Mouse (Mus musculus) stomach, embryonic 14.5 days (tissue): ENCODE measurements around the gene Stpg3. TPM values are rescaled to one million over a fixed set of nuclear protein-coding genes. Genes with fewer than 3 reads are reported as not detected.

Experiments used
- ATAC-seq: fragments of 200-750 bp; cut with Nextera tagmentation; 2 replicates; pipeline ENCODE4 v1.8.0; 2017; ENCODE audit warnings: low read depth, moderate TSS enrichment; ENCODE audit not compliant: insufficient number of reproducible peaks, insufficient read depth, low FRiP score
- H3K27ac ChIP-seq: fragments of 300-500 bp; sonication (generic); 2 replicates; pipeline ENCODE4 v1.5.1; 2014; ENCODE audit warnings: mild to moderate bottlenecking, low read length, moderate library complexity, mixed read lengths
- H3K27me3 ChIP-seq: fragments of 300-500 bp; sonication (generic); 2 replicates; pipeline ENCODE4 v1.6.1; 2014; ENCODE audit warnings: low read length, control low read depth, mixed read lengths; ENCODE audit not compliant: control insufficient read depth, insufficient read depth
- H3K36me3 ChIP-seq: fragments of 300-500 bp; sonication (generic); 2 replicates; pipeline ENCODE4 v1.6.1; 2014; ENCODE audit warnings: mild to moderate bottlenecking, control low read depth, low read length, moderate library complexity, mixed read lengths; ENCODE audit not compliant: control insufficient read depth, insufficient read depth
- H3K4me1 ChIP-seq: fragments of 300-500 bp; sonication (generic); 2 replicates; pipeline ENCODE4 v1.6.1; 2014; ENCODE audit warnings: low read length, control low read depth, mixed read lengths; ENCODE audit not compliant: control insufficient read depth, insufficient read depth
- H3K4me2 ChIP-seq: fragments of 300-500 bp; sonication (generic); replicated peaks from 2 replicates; pipeline ENCODE4 v1.6.1; 2014; ENCODE audit warnings: low read depth, low read length, control low read depth
- H3K4me3 ChIP-seq: fragments of 300-500 bp; sonication (generic); 2 replicates; pipeline ENCODE4 v1.5.1; 2014; ENCODE audit warnings: low read depth, low read length, control low read depth
- H3K9ac ChIP-seq: fragments of 300-500 bp; sonication (generic); replicated peaks from 2 replicates; pipeline ENCODE4 v1.6.1; 2014; ENCODE audit warnings: low read depth, mild to moderate bottlenecking, control low read depth, low read length, moderate library complexity, mixed read lengths
- H3K9me3 ChIP-seq: fragments of 300-500 bp; sonication (generic); 2 replicates; pipeline ENCODE4 v1.6.1; 2016; ENCODE audit warnings: low read depth, low read length, control low read depth; ENCODE audit not compliant: control insufficient read depth
- WGBS: fragments of 180-500 bp; shearing (Covaris S2); extraction: QIAGEN DNeasy Blood & Tissue Kit; methylation state at CpG from one replicate; pipeline ENCODE4 v1.1.7; 2014; 5-methylcytosine and 5-hydroxymethylcytosine counted together
- polyA plus RNA-seq: library from polyadenylated mRNA; unstranded; fragments of >200 nt; fragmentation: Nextera tagmentation; extraction: Ambion mirVana; gene quantifications from 2 replicates; pipeline ENCODE4 v1.2.1, GENCODE M21; 2014

Stpg3 gene
- polyA plus RNA-seq, 1 experiment from 2014 or later: not detected

DNA sequence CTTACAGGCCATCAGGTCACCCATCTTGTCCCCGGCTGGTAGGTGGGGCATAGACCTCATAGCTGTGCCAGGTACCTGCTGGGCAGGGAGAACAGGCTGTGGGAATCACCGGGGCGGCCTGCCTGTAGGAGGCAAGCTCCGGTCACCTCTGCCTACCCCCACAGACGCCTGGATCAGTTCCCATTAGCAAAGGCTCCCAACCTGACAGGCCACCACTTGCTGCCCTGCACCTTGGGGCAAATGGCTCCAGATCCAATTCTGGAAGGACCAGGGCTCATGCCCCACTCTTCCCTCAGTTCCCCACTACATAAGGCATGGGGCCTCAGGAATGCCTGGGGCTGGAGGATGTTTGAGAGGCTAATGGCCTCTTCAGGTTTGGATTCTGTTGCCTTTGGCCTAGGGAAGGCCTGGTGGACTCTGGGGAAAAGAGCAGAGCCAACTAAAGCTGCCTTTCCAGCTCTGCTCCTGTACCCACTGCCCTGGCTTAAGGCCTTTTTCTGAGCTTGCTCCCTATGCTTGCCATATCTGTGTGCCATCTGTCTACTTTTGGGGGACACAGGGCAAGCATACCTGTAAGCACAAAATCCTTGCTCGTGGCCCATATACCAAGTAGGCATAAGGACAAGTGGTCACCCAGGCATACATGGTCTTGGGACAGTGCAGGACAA, 43.2 kb downstream of the Stpg3 start:
- Histone ChIP-seq H3K9me3 (no peaks in the 10 kb centered on the region), H3K27ac (no peak overlapping the region), H3K4me2 (no peak overlapping the region), H3K4me1 (peaks cover 19% of the 10 kb centered on the region), H3K4me3 (no peak overlapping the region), H3K27me3 (no peaks in the 10 kb centered on the region), H3K9ac (no peak overlapping the region), H3K36me3 (no peaks in the 10 kb centered on the region)
- WGBS: 84% methylated on average over 6 of the region's 6 CpGs
- no peak for ATAC-seq

- Histone ChIP-seq H3K36me3 (no peaks in the 10 kb centered on the region), H3K4me3 (no peak overlapping the region), H3K27me3 (no peaks in the 10 kb centered on the region), H3K4me1 (peaks cover 19% of the 10 kb centered on the region), H3K27ac (no peak overlapping the region), H3K4me2 (no peak overlapping the region), H3K9ac (no peak overlapping the region), H3K9me3 (no peaks in the 10 kb centered on the region)
- no peak for ATAC-seq
- WGBS: 60% methylated on average over 10 of the region's 10 CpGs
These were observed 43.9 kb downstream of the Stpg3 start for GRCm38 (mm10) chr2:25170326-25171100.

- Histone ChIP-seq H3K36me3 (no peaks in the 10 kb centered on the region), H3K4me3 (no peak overlapping the region), H3K4me1 (peaks cover 16% of the 10 kb centered on the region), H3K4me2 (no peak overlapping the region), H3K27me3 (no peaks in the 10 kb centered on the region), H3K9me3 (no peaks in the 10 kb centered on the region), H3K9ac (no peak overlapping the region), H3K27ac (no peak overlapping the region)
- no peak for ATAC-seq
- 36% methylated on average over 5 of the region's 5 CpGs for WGBS
These were observed 44.7 kb downstream of the Stpg3 start for GRCm38 (mm10) chr2:25169778-25170177.

DNA sequence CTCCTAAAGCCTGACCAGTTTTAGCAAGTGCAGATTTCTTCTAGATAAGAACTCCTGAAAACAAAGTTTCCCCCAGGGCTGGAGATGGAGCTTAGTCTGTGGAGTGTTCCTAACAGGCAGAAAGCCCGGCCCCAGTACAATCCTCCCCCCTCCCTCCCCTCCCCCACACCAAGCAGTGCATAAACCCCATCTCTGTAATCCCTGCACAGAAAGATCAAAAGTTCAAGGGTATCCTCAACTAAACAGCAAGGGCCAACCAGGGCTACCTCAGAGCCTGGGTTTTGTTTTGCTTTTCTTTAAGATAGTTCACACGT, 45.8 kb downstream of the Stpg3 start:
- Histone ChIP-seq H3K27me3 (no peaks in the 10 kb centered on the region), H3K4me3 (peak overlapping the region; percentile 39), H3K36me3 (no peaks in the 10 kb centered on the region), H3K9ac (peak overlapping the region; percentile 33; the same call in 1 of the 2 replicates), H3K4me1 (peaks cover 16% of the 10 kb centered on the region), H3K27ac (peak overlapping the region; percentile 52; the same call in 1 of the 2 replicates), H3K9me3 (no peaks in the 10 kb centered on the region), H3K4me2 (peak overlapping the region; percentile 82)
- WGBS: 24% methylated on average over 2 of the region's 2 CpGs
- no peak for ATAC-seq

GRCm38 (mm10) chr2:25167919-25168664, 46.3 kb downstream of the Stpg3 start:
- Histone ChIP-seq H3K27ac (peak overlapping the region; percentile 52; the same call in 1 of the 2 replicates), H3K4me3 (peak overlapping the region; percentile 39), H3K9me3 (no peaks in the 10 kb centered on the region), H3K4me1 (peaks cover 15% of the 10 kb centered on the region), H3K4me2 (peak overlapping the region; percentile 82), H3K9ac (peak overlapping the region; percentile 33), H3K27me3 (no peaks in the 10 kb centered on the region), H3K36me3 (no peaks in the 10 kb centered on the region)
- WGBS: 1% methylated on average over 40 of the region's 41 CpGs
- peak; percentile 66 for ATAC-seq

- Histone ChIP-seq H3K9ac (peak overlapping the region; percentile 18; the same call in 1 of the 2 replicates), H3K4me3 (peak overlapping the region; percentile 39), H3K4me2 (peak overlapping the region; percentile 82), H3K36me3 (no peaks in the 10 kb centered on the region), H3K27ac (peak overlapping the region; percentile 52; the same call in 1 of the 2 replicates), H3K9me3 (no peaks in the 10 kb centered on the region), H3K4me1 (peaks cover 11% of the 10 kb centered on the region), H3K27me3 (no peaks in the 10 kb centered on the region)
- ATAC-seq: 0 out of 2 replicates have a peak, but pooled peaks have one; percentile 4
- 25% methylated on average over 4 of the region's 4 CpGs for WGBS
These were observed 47.0 kb downstream of the Stpg3 start for GRCm38 (mm10) chr2:25167481-25167880.

Other genes starting within 250 kb of the Stpg3 start
- gene Mrpl41, start 239.5 kb downstream of the Stpg3 start, polyA plus RNA-seq: 114 and 129 TPM in 2 replicates
- 5.2 and 6.5 TPM in 2 replicates for gene Pnpla7, start 238.6 kb downstream of the Stpg3 start, polyA plus RNA-seq
- gene Nsmf, start 160.3 kb downstream of the Stpg3 start, polyA plus RNA-seq: 59.5 and 60.3 TPM in 2 replicates
- 0.26 and 0.53 TPM in 2 replicates for gene Entpd8, start 134.3 kb downstream of the Stpg3 start, polyA plus RNA-seq
- 2.3 and 5.0 TPM in 2 replicates for gene Noxa1, start 119.5 kb downstream of the Stpg3 start, polyA plus RNA-seq
- gene Nrarp, start 33.9 kb downstream of the Stpg3 start, polyA plus RNA-seq: 8.0 and 8.9 TPM in 2 replicates
- 12.8 and 15.8 TPM in 2 replicates for gene Tor4a, start 17.8 kb downstream of the Stpg3 start, polyA plus RNA-seq
- 102 TPM in 2 replicates for gene Nelfb, start 3.1 kb downstream of the Stpg3 start, polyA plus RNA-seq
- not detected in 2 replicates for gene Fam166a, start 4.1 kb upstream of the Stpg3 start, polyA plus RNA-seq
- gene Tubb4b, start 10.1 kb upstream of the Stpg3 start, polyA plus RNA-seq: 512 and 519 TPM in 2 replicates
- gene Slc34a3, start 19.7 kb upstream of the Stpg3 start, polyA plus RNA-seq: 0.14 TPM in 1 of 2 replicates, not detected in the other
- gene Rnf224, start 22.1 kb upstream of the Stpg3 start, polyA plus RNA-seq: not detected in 2 replicates
- gene Rnf208, start 27.6 kb upstream of the Stpg3 start, polyA plus RNA-seq: 10.9 and 11.9 TPM in 2 replicates
- gene Cysrt1, start 27.8 kb upstream of the Stpg3 start, polyA plus RNA-seq: 0.49 and 1.0 TPM in 2 replicates
- 5.9 and 8.5 TPM in 2 replicates for gene AL732309.1, start 32.2 kb upstream of the Stpg3 start, polyA plus RNA-seq
- gene Tmem203, start 40.8 kb upstream of the Stpg3 start, polyA plus RNA-seq: 14.7 and 16.8 TPM in 2 replicates
- gene Tprn, start 48.0 kb upstream of the Stpg3 start, polyA plus RNA-seq: 6.2 and 8.5 TPM in 2 replicates
- gene Ssna1, start 57.8 kb upstream of the Stpg3 start, polyA plus RNA-seq: 241 and 246 TPM in 2 replicates
- 108 and 116 TPM in 2 replicates for gene Anapc2, start 57.8 kb upstream of the Stpg3 start, polyA plus RNA-seq
- not detected in 2 replicates for gene Tmem210, start 73.5 kb upstream of the Stpg3 start, polyA plus RNA-seq
- 1.9 and 3.4 TPM in 2 replicates for gene Lrrc26, start 75.3 kb upstream of the Stpg3 start, polyA plus RNA-seq
- 1.8 and 3.2 TPM in 2 replicates for gene Grin1, start 104.5 kb upstream of the Stpg3 start, polyA plus RNA-seq
- 98.7 and 111 TPM in 2 replicates for gene Man1b1, start 117.7 kb upstream of the Stpg3 start, polyA plus RNA-seq
- 16.8 and 19.5 TPM in 2 replicates for gene Dpp7, start 141.7 kb upstream of the Stpg3 start, polyA plus RNA-seq
- 21.9 and 27.2 TPM in 2 replicates for gene Uap1l1, start 151.0 kb upstream of the Stpg3 start, polyA plus RNA-seq
- gene Sapcd2, start 157.7 kb upstream of the Stpg3 start, polyA plus RNA-seq: 31.3 and 36.4 TPM in 2 replicates
- 8.0 and 9.0 TPM in 2 replicates for gene Entpd2, start 181.2 kb upstream of the Stpg3 start, polyA plus RNA-seq
- gene Npdc1, start 184.7 kb upstream of the Stpg3 start, polyA plus RNA-seq: 48.3 and 53.7 TPM in 2 replicates
- gene Fut7, start 208.6 kb upstream of the Stpg3 start, polyA plus RNA-seq: 0.12 TPM in 1 of 2 replicates, not detected in the other
- 5.4 and 6.4 TPM in 2 replicates for gene Abca2, start 214.1 kb upstream of the Stpg3 start, polyA plus RNA-seq
- 7.2 and 9.0 TPM in 2 replicates for gene Clic3, start 242.2 kb upstream of the Stpg3 start, polyA plus RNA-seq
- gene Paxx, start 246.5 kb upstream of the Stpg3 start, polyA plus RNA-seq: 30.3 and 34.2 TPM in 2 replicates